Mouse (Mus musculus) cortical plate, adult 2 months (tissue): ENCODE measurements at regions not wholly inside any gene's neighbourhood (a gene's known extent, or its start where the extent isn't known, plus 50 kb on each side); places are given as distances from the start of the nearest gene placed in this dataset.

ENCODE experiments used
- CTCF ChIP-seq: fragments of 200-500 bp; IDR thresholded peaks from 2 replicates; pipeline ENCODE4 v1.5.1; 2011; ENCODE audit warnings: mild to moderate bottlenecking, control low read depth, low read length; ENCODE audit not compliant: insufficient read depth; ENCODE audit errors: extremely low read depth
- POLR2A ChIP-seq: fragments of 200-500 bp; IDR thresholded peaks from 2 replicates; pipeline ENCODE4 v1.6.1; 2011; ENCODE audit warnings: mild to moderate bottlenecking, low read length, control low read depth; ENCODE audit not compliant: insufficient read depth; ENCODE audit errors: extremely low read depth

DNA sequence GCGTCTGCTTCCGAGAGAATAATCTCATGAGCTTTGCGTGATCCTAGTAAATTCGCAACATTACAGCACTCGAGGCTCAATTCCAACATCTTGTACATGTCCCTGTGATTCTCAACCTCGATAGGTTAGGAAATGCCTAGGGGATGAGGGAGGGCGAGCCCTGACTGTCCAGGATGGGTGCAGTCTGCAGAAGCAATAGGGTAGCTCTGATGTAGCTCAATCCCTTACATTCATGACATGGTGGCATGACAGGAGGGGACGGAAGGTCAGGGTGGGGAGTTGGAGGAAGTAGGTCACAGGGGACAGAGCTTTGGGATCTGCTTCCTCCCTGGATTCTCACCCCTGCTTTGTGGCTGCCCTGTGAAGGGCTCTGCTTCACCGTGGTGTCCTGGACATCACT lies 373.3 kb downstream of the Adam3 start:
- TF ChIP-seq CTCF (no peak), POLR2A (no peak)
